Mouse (Mus musculus): ENCODE data around the gene Phlda2.

DNA sequence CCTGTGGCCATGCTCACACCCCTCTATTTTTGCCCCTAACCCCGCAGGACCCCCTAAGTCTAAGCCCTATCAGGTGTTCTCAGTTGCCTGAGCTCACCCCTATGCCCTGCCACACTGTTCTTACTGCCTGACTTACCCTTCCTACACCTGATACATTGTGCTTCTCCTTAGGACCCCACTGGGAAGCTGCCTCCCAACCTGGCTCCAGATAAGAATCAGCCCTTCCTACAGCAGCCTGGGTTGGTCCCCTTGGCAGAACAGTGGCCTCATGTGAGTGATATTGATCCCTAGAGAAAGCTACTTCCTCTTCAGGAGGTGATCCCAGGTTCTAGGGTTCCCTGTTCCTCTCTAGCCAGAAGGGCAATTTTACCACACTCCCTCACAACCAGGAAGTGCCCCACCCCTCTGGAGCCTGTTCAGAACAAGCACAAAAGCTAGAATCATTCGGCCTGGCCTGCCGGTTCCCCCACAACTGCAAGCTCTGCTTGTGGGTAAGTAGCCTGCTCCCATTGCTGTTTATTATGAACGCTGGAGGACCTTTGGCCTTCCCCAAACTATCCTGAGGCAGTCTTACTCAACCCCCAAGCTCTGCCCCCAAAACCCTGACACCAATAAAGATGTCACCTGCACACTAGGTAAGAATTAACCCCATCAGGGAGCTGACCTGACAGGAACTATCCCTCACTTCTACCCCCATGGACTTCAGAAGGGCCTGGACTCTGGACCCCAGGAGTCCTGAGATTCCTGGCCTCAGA lies 29.4 kb downstream of the Phlda2 start, which contains the start of gene Slc22a18:
- TF ChIP-seq CTCF (IDR thresholded peaks at IDR 0.05; ENCODE audit: borderline replicate concordance, control insufficient read depth, extremely low read depth, insufficient read depth, low read length, poor library complexity) (no peak), POLR2A (IDR thresholded peaks at IDR 0.05; ENCODE audit: control insufficient read depth, extremely low read depth, insufficient read depth, low read length, poor library complexity) (no peak)
